Mouse (Mus musculus) gastrocnemius, postnatal 4 days (tissue): ENCODE results near the gene Rsph14. TPM values are rescaled to one million over a fixed set of nuclear protein-coding genes. Genes with fewer than 3 reads are reported as not detected.
A peak's percentile ranks its signal among the peaks of the same experiment; 100 is the strongest.
"Not testable (repeated sequence)": the region's sequence is repeated elsewhere in the genome, so short reads cannot be mapped to it uniquely, and the experiment has no call there.

Experiments used
- DNase-seq, 2 experiments: peaks; one replicate each; pipeline ENCODE4 v3.0.0; 2021 to 2022; ENCODE audit warnings: low spot score in 2 of 2, mixed read lengths in 2 of 2
- total RNA-seq, 2 experiments: library from RNA; stranded (reverse); gene quantifications; 2 replicates each; pipeline ENCODE4 v1.2.3; 2021

The Rsph14 gene
- total RNA-seq, 2 experiments from 2014 or later, result not detected

DNA sequence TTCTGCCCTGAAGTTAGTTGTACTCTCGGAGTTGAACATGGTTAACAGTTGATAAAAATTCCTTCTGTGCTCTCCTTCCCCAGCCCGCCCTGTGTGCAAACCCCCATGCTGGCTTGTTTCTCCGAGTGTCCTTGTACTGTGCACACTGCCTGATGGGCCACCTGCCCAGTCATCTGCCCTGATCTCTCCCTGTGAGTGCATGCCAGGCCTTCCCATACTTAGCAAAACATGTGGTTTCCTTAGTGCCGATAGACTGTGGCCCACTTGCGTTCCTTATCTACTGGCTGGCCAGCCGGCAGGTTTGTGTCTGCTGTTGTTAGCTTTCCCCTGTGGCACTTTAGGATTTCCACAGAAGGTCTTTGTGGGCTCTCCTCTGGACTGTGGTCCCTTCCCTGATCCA is 21.7 kb upstream of the Rsph14 start:
- no peak for DNase-seq

DNA sequence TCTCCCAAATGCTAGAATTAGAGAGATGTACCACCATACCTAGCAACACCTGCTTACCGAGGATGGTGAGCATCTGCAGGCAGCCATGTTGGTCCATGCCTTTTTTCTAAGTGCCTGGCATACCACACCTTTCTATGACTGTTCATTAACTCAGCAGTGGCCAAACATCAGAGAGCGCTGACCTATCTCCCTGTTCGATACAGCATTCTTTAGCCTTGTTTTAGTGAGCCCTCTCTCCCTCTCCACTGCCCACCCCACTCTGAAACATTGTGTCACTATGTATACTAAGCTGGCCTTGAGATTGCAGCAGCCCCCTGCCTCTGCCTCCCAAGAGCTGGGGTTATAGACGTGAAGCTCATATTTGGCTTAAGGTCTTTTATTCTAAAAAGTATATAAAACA is 21.3 kb upstream of the Rsph14 start:
- no peak for DNase-seq

GRCm38 (mm10) chr10:75052902-75053301 is 20.5 kb upstream of the Rsph14 start:
- DNase-seq, result no peak

DNA sequence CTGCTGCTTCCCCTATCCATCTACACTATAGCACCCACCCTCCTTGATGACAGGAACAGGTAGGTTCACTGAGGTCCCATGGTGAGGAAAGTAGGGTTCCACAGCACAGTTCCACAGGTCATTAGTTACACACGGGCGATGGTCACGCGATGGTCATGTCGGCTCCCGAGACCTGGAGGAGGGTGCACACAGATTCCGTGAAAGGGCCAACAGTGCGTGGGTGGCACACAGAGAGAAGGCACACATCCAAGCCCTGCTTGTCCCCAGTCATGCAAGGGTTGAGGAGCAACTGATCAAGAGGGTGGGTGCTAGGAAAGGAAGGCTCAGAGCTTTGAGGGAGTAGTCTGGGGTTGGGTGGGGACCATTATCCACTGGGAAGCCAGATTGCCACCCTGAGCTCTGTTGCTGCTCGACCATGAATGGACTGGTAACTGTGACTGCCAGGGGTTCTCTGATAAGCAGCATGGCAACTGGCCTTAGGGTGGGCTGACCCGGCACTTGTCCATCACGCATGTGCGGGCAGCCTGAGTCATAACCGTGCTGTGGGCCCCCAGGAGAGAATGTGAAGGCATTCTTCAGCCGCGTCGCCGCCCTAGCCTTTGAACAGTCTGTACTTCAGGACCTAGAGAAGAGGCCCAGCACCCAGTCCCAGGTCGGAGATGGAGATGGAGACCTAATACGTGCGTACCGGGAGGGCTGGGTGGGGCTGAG is 19.1 kb upstream of the Rsph14 start:
- DNase-seq, result no peak

GRCm38 (mm10) chr10:75048711-75049110 is 16.3 kb upstream of the Rsph14 start:
- no peak for DNase-seq

- DNase-seq, result no peak
Measured at GRCm38 (mm10) chr10:75045831-75046230, 13.4 kb upstream of the Rsph14 start.

DNA sequence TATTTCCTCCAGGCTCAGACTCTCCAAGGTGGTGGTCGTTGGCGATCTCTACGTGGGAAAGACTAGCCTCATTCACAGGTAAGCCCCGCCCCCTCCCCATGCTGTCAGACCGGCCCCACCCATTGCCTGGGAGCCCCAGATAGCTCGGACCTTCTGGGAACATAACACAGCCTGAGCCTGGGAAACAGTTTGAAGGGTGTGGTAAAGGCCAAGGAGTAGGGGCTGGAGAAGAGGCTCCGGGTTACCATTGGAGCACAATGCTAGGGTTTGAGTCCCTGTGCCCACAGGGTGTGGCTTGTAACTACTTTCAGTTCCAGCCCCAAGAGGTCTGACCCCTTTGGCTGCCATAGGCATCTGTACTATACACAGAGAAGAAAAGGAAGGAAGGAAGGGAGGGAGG is 12.1 kb upstream of the Rsph14 start:
- no peak for DNase-seq

DNA sequence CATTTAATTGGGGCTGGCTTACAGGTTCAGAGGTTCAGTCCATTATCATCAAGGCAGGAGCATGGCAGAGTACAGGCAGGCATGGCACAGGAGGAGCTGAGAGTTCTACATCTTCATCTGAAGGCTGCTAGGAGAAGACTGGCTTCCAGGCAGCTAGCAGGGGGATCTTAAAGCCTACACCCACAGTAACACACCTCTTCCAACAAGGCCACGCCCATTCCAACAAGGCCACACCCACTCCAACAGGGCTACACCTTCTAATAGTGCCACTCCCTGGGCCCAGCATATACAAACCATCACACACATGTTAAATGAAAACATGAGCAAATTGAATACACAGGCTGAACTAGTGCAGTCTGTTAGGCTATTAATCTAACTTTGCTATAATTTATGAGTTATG is 9.7 kb upstream of the Rsph14 start:
- not testable (repeated sequence) for DNase-seq

- DNase-seq, result peak; percentile 85 to 94
Measured at GRCm38 (mm10) chr10:75036883-75037379, 4.5 kb upstream of the Rsph14 start, which contains the start of gene Rab36. TSS of gene Rab36 (plus strand) at chr10:75037058.

DNA sequence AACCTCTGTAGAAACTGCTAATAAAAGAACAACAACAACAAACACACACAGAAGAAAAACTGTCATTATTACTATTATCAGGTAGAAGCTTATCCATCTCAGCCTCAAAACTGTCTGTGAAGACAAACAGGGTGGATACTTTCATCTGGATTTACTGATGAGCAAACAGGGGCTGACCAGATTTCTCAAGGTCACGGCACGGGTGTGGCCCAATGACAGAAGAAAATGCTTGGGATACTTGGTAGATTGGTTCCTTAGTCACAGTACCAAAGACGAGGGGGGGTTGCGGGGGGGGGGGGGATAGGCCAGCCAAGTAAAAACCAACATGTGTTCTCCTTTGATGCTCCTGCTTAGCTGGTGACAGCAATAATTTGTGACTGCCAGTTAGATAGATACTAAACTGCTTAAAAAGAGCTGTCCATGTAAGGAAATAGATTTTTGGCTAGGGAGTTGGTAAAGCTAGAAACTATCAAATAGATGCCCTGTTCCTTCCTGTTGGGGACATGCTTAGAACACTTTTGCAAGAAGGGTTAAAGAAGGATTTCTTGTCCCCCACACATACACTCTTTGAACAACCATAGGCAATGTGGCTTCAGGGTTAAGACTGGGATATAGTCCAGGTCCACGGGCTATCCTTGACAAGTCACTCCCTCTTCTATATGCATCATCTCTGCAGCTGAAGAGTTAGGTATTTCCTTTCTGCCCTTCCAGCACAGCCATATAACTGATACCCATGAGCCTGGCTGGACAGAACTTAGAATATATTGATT is 856 bp downstream of the Rsph14 start:
- no peak for DNase-seq

GRCm38 (mm10) chr10:75030234-75030633 is 2.2 kb downstream of the Rsph14 start:
- no peak for DNase-seq

DNA sequence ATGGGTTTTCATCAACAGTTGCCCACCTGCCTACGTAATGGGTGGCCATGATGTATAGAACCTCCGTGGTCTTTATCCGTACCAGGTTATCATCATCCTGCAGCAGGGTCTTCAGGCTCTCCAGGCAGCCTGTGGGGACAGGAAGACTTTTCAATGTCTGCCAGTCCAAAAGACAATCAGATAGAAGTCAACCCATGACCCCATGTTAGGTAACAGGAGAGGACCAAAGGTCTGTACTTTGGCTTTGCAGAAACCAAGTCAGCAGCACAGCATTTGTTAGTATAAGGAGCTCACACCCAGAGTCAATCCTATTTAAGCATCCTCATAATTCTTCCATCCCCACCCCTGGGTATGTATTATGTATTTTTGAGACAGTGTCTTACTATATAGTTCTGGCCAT is 2.7 kb downstream of the Rsph14 start:
- DNase-seq, result no peak

DNA sequence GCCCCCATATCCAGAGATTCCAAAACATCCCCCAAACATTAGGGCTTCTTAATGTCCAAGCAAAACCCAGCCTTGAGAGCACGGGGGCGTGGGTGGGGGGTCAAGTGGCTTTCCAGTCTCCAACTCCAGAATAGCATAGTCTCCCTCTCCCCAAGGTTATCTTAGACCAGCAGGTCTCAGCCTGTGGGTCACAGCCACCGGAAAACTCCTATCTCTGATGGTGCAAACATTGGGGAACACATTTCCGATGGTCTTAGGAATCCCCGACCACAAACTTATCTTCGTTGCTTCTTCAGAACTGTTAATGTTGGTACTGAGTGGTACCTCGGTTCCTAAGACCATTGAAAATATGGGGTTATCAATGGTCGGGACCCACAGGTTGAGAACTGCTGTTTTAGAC is 3.6 kb downstream of the Rsph14 start:
- no peak for DNase-seq

DNA sequence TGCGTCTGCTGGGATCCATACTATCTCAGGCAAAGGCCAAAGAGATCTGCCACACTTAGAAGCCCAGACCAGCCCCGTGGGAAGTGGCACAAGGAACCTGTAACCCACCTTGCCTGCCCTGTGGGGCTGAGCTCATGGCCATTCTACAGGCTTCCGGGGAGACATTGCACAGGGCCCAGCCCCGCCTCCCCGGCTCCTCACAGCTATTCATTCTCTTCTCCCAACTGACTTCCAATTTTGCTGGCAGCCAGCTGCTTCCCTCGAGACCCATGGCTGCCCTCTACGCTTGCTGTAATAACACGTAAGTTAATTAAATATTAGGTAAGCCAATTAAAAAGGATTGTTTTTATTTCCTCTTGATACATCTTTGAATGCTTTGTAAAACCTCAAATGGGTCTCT is 5.9 kb downstream of the Rsph14 start:
- DNase-seq, result no peak

DNA sequence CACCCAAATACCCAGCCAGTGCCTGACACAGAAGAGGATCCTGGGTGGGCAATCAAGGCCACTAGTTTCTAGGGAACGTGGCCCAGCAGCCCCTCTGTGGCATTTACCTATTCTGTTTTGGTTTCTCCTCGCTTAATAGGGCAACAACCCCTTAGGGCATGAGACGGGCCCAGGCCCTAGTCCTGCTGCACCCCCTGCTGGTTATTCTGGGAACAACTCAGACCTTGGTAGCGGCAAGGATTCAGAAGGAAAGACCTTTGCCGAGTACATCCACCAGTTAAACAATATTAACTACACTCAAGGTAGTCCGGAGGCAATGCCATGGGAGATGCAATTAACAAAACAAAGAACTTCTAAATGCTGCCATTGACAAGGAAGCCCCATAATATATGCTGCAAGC is 11.2 kb downstream of the Rsph14 start:
- DNase-seq, result peak; percentile 49 to 70

GRCm38 (mm10) chr10:75020271-75020670 is 12.1 kb downstream of the Rsph14 start:
- DNase-seq, result no peak

DNA sequence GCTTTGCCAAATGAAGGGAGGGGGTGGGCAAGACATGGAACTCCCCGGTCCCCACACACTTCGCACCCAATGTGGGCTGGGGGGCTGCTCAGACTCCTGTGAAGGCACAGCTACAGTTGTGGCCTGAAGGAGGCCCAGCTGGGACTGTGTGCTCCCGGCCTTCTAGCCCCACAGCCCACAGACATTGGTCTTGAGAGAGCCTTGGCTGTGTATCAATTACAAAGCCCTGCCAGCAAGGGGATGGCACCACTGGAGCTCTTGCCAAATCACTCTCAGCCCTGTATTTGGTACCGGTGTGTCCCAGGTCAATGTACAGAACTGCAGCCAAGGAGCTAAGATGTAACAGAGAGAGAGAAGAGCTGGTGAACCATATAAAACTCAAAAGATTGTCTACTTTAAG is 15.9 kb downstream of the Rsph14 start:
- no peak for DNase-seq

DNA sequence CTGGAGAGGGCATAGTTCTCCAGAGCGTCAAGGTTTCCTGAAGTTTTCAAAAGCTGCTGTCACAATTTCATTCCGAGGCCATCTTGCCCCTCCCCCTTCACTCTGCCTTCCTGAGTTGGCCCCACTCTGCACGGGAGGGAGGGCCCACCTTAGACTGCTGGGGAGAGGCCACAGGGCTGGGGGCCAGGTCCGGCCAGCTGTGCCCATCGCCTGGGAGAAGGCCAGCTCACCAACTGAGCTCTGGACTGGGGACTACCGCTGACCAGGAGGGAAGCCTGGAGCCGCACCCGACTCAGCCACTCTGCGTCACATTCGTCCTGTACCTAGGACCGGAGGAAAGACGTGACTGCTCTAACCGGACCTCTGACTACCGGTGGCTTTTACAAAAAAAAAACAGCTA is 16.9 kb downstream of the Rsph14 start:
- no peak for DNase-seq

DNA sequence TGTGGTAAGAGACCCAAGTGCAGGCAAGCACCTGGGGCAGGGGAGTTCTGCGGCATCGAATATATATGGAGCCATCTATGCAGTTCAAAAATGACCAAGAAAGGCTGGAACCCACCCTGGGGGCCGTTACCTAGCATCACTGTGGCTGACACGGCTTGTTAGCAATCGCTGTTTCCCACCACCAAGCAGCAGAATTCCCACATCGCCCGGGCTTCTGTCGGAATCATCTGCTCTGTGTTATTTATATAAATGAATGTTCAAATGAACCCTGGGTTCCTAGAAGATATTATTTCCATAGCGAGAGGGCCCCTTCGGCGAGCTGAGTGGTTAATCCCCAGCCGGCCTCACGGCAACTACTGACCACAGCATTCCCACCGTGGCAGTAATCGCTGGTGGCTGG is 21.7 kb downstream of the Rsph14 start:
- DNase-seq, result no peak

DNA sequence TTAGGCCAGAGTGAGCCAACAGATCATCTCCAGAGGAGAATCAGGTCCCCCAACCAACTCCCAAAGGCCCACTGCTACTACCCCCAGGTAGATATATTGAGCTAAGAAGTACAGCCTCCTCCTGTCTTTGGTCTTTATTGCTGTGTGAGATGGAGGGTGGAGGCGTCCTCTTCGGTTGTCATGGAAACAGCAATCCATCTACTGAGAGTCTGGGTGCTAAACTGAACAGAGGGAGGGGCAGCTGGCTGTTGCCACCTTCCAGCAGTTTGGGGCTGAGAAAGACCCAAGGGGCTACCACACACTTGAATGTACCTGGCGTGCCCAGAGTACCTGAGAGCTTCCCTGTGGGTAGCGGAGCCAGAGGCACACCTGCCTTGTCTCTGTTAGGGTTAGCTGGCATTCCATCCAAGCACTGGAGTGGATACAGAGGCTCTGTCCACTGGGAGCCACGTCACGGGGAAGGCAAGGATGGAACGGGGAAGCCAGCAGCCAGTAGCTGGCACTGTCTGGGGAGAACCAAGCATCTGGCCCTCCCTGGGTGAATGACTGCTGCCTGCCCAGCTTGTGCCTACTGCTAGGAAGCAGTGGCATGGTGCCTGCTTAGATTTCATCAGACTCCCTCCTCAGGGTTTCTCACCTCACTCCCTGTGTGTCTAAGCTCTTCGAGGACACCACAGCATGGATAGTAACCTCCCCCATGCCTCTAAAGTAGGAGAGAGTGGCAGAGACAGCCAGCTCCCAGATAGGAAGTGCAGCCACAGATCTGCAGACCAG is 25.3 kb downstream of the Rsph14 start:
- no peak for DNase-seq

- DNase-seq, result no peak
Measured at GRCm38 (mm10) chr10:75004067-75004466, 28.3 kb downstream of the Rsph14 start.

- DNase-seq, result no peak
Measured at GRCm38 (mm10) chr10:75001391-75001790, 31.0 kb downstream of the Rsph14 start.
